12 mouse cellular contexts compared by ENCODE assay signal in the genomic region with DNA sequence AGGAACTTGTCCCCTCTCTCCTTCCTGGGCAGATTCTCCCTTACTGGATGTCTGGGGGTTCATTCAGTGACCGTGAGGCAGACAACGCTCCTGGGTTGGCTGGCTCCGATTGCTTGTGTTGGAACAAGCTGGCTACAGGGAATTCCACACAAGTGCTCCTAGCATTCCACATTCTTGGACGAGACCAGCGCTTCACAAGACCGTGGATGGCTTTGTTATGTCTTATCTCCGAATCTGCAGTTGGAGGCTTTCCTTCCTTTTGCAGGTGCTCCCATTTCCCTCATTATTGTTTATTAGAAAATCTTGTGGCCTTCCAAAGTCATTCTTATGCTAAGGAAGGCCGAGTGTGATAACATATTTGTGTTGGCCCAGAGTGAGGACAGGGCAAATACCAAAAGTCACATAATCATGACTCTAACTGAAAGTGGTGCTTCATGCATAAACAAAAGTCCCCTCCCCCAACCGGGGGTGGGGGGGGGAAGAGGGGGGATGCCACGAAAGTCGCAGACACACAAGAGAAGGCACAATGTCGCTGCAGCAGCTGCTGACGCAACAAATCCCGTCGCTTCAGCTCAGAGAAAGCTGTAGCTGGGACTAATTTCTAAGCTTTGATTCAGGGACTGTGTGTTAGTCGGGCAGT.
DNase-seq lines count a peak whose midpoint lies in the region; ATAC-seq and TF ChIP-seq lines count a peak whose summit lies in the region.
"Had no signal": no experiment of that assay in that cellular context is flagged by ENCODE, and none has a peak within 500 bp of the region (broad histone marks: within the 10 kb centered on the region; RNA-seq: fewer than 3 reads in every experiment).

No protein-coding gene starts in this region.

- TF ChIP-seq CTCF in liver, postnatal 0 days (IDR thresholded peaks at IDR 0.05; ENCODE audit: low read depth): no peak

- ATAC-seq in midbrain, embryonic 14.5 days (ENCODE audit: low FRiP score, low TSS enrichment): no peak
- no peak for ATAC-seq in midbrain, embryonic 16.5 days
- ATAC-seq in liver, postnatal 0 days: peak; percentile 45; the same call in 1 of the 2 replicates
- ATAC-seq in forebrain, embryonic 14.5 days: no peak
- ATAC-seq: activated CD4-positive, CD25-positive, alpha-beta regulatory T cell, adult 4 months; intestine, postnatal 0 days had no signal

- no peaks in the 10 kb centered on the region for H3K36me3 ChIP-seq in midbrain, embryonic 14.5 days (ENCODE audit: control insufficient read depth, insufficient read depth, low read length)
- H3K36me3 ChIP-seq in midbrain, embryonic 16.5 days (ENCODE audit: control insufficient read depth, insufficient read depth, low read length): no peaks in the 10 kb centered on the region
- no peaks in the 10 kb centered on the region for H3K36me3 ChIP-seq in liver, postnatal 0 days (replicated peaks; ENCODE audit: insufficient read depth, low read length)
- no peaks in the 10 kb centered on the region for H3K36me3 ChIP-seq in forebrain, embryonic 14.5 days (ENCODE audit: control insufficient read depth, insufficient read depth, low read length)
- H3K36me3 ChIP-seq: embryonic facial prominence, embryonic 15.5 days; limb, embryonic 10.5 days; neural tube, embryonic 13.5 days had no signal

- H3K4me1 ChIP-seq in midbrain, embryonic 14.5 days (ENCODE audit: control insufficient read depth, insufficient read depth, low read length): no peaks in the 10 kb centered on the region
- no peaks in the 10 kb centered on the region for H3K4me1 ChIP-seq in midbrain, embryonic 16.5 days (ENCODE audit: control insufficient read depth, insufficient read depth, low read length)
- H3K4me1 ChIP-seq in liver, postnatal 0 days (ENCODE audit: insufficient read depth): peaks cover 4% of the 10 kb centered on the region
- H3K4me1 ChIP-seq in forebrain, embryonic 14.5 days (ENCODE audit: control insufficient read depth, insufficient read depth, low read length): no peaks in the 10 kb centered on the region
- H3K4me1 ChIP-seq: embryonic facial prominence, embryonic 15.5 days; limb, embryonic 10.5 days; neural tube, embryonic 13.5 days had no signal

- H3K4me2 ChIP-seq in midbrain, embryonic 14.5 days (ENCODE audit: low read length): no peak overlapping the region
- no peak overlapping the region for H3K4me2 ChIP-seq in midbrain, embryonic 16.5 days (ENCODE audit: low read length)
- H3K4me2 ChIP-seq in liver, postnatal 0 days (ENCODE audit: low read depth, low read length): no peak overlapping the region
- H3K4me2 ChIP-seq in forebrain, embryonic 14.5 days (ENCODE audit: low read length): no peak overlapping the region
- H3K4me2 ChIP-seq: embryonic facial prominence, embryonic 15.5 days; neural tube, embryonic 13.5 days had no signal

- no peak for TF ChIP-seq EP300 in liver, postnatal 0 days (IDR thresholded peaks at IDR 0.05; ENCODE audit: low read depth)

- intact Hi-C loops in heart, postnatal 10 days (cut with DNase I): no loop called here

- H3K27ac ChIP-seq in midbrain, embryonic 14.5 days (replicated peaks; ENCODE audit: low read depth, low read length): no peak overlapping the region
- no peak overlapping the region for H3K27ac ChIP-seq in midbrain, embryonic 16.5 days (ENCODE audit: low read length)
- H3K27ac ChIP-seq in liver, postnatal 0 days (ENCODE audit: low read depth): 0 out of 2 replicates have a peak overlapping the region, but pooled peaks have one; percentile 11
- no peak overlapping the region for H3K27ac ChIP-seq in forebrain, embryonic 14.5 days (ENCODE audit: low read depth, low read length)
- H3K27ac ChIP-seq: embryonic facial prominence, embryonic 15.5 days; limb, embryonic 10.5 days; neural tube, embryonic 13.5 days had no signal

- H3K9ac ChIP-seq in midbrain, embryonic 14.5 days (replicated peaks; ENCODE audit: low read length): no peak overlapping the region
- no peak overlapping the region for H3K9ac ChIP-seq in midbrain, embryonic 16.5 days (ENCODE audit: low read depth, low read length)
- no peak overlapping the region for H3K9ac ChIP-seq in liver, postnatal 0 days (replicated peaks)
- H3K9ac ChIP-seq in forebrain, embryonic 14.5 days (ENCODE audit: low read length): no peak overlapping the region
- H3K9ac ChIP-seq: embryonic facial prominence, embryonic 15.5 days; neural tube, embryonic 13.5 days had no signal

- H3K9me3 ChIP-seq in midbrain, embryonic 14.5 days (ENCODE audit: control insufficient read depth, low read length): no peaks in the 10 kb centered on the region
- no peaks in the 10 kb centered on the region for H3K9me3 ChIP-seq in midbrain, embryonic 16.5 days (replicated peaks; ENCODE audit: control insufficient read depth, low read length, poor library complexity, severe bottlenecking)
- no peaks in the 10 kb centered on the region for H3K9me3 ChIP-seq in liver, postnatal 0 days (ENCODE audit: low read length)
- H3K9me3 ChIP-seq in forebrain, embryonic 14.5 days (replicated peaks; ENCODE audit: control insufficient read depth, low read length): no peaks in the 10 kb centered on the region
- H3K9me3 ChIP-seq: embryonic facial prominence, embryonic 15.5 days; limb, embryonic 10.5 days; neural tube, embryonic 13.5 days had no signal

- H3K4me3 ChIP-seq in midbrain, embryonic 14.5 days (replicated peaks; ENCODE audit: low read depth, low read length): no peak overlapping the region
- H3K4me3 ChIP-seq in midbrain, embryonic 16.5 days (ENCODE audit: low read depth, low read length): no peak overlapping the region
- H3K4me3 ChIP-seq in liver, postnatal 0 days (ENCODE audit: low read depth, low read length): no peak overlapping the region
- H3K4me3 ChIP-seq in forebrain, embryonic 14.5 days (ENCODE audit: low read depth, low read length): no peak overlapping the region
- H3K4me3 ChIP-seq: embryonic facial prominence, embryonic 15.5 days; limb, embryonic 10.5 days; neural tube, embryonic 13.5 days had no signal

- 58% methylated on average over 16 of the region's 16 CpGs for WGBS in midbrain, embryonic 14.5 days
- WGBS in midbrain, embryonic 16.5 days: 61% methylated on average over 16 of the region's 16 CpGs
- WGBS in liver, postnatal 0 days (ENCODE audit: insufficient replicate concordance): 50% methylated on average over 16 of the region's 16 CpGs
- 79% methylated on average over 16 of the region's 16 CpGs for WGBS in forebrain, embryonic 14.5 days

- DNase-seq in midbrain, embryonic 14.5 days: peak; percentile 33
- DNase-seq in heart, postnatal 10 days: peak; percentile 37 to 52
- DNase-seq in liver, postnatal 0 days: peak; percentile 23
- no peak for DNase-seq in forebrain, embryonic 14.5 days (ENCODE audit: low spot score)
- no peak for DNase-seq in right cerebral cortex, postnatal 25 days
- no peak for DNase-seq in T-cell, adult 2 months (ENCODE audit: low spot score)

- H3K27me3 ChIP-seq in midbrain, embryonic 14.5 days (ENCODE audit: control insufficient read depth, insufficient read depth, low read length): no peaks in the 10 kb centered on the region
- H3K27me3 ChIP-seq in midbrain, embryonic 16.5 days (ENCODE audit: control insufficient read depth, insufficient read depth, low read depth, low read length): no peaks in the 10 kb centered on the region
- H3K27me3 ChIP-seq in liver, postnatal 0 days (ENCODE audit: insufficient read depth, low read length): no peaks in the 10 kb centered on the region
- H3K27me3 ChIP-seq in forebrain, embryonic 14.5 days (replicated peaks; ENCODE audit: control insufficient read depth, insufficient read depth, low read length): no peaks in the 10 kb centered on the region
- H3K27me3 ChIP-seq: embryonic facial prominence, embryonic 15.5 days; neural tube, embryonic 13.5 days had no signal

Comparison
In these comparisons a context has a peak if more than half of its experiments do, and no peak if none do; other contexts are left out.
1. DNase-seq: peak in midbrain, embryonic 14.5 days (single experiment), heart, postnatal 10 days (2 of 2) and liver, postnatal 0 days (single experiment); none in forebrain, embryonic 14.5 days (single experiment), right cerebral cortex, postnatal 25 days (single experiment) and T-cell, adult 2 months (single experiment).